Mouse (Mus musculus) layer of hippocampus, postnatal 25 days (tissue): Measurements from ENCODE around the gene Gm36028. TPM values are rescaled to one million over a fixed set of nuclear protein-coding genes. Genes with fewer than 3 reads are reported as not detected.
A peak's percentile ranks its signal among the peaks of the same experiment; 100 is the strongest.

Experiments used
- DNase-seq, 2 experiments: peaks; one replicate each; pipeline ENCODE4 v3.0.0; 2022; ENCODE audit warnings: mixed read lengths in 2 of 2, low spot score in 1 of 2; ENCODE audit errors: extremely low spot score in 1 of 2
- total RNA-seq, 2 experiments: library from RNA; stranded (reverse); gene quantifications; 2 replicates each; pipeline ENCODE4 v1.2.3; 2021

The Gm36028 gene
- total RNA-seq, 2 experiments from 2014 or later = not detected

GRCm38 (mm10) chr16:37863876-37864275, 2.9 kb upstream of the Gm36028 start:
- no peak for DNase-seq

DNA sequence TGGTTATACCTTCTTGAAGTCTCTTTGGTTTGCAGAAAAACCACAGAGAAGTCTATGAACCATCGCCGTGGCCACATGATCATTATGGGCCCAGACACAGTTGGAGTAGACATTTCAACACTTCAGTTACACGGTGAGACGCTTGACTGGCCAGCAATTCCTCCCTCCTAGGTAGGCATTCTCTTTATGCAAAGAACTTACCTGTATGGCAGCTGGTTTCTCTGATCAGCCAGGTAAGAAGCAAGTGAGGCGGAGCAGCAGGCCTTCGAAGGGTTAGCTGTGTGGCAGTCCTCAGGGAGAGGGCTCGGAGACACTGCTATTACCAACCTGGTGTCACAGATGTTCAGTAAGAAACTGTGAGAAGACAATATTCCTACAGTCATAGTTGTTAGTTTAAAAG, 733 bp downstream of the Gm36028 start:
- no peak for DNase-seq

DNA sequence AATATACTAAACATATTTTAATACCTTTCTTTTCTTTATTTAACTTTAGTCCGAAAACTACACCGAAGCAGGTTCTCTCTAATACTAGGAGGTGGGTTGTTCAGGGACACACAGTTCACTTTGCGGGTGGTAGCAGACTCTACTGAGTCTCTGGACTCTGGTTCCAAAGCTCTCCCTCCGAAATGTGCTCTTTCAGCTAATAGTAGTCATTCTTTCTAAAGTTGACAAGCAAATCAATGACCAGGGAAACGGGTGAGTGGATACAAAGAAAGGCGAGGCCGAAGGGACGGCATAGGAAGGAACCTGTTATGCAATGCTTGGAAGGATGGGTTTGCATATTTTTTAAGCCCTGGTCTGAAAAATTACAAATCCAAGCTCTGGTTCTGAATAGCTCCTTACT, 3.5 kb downstream of the Gm36028 start:
- no peak for DNase-seq

- DNase-seq = no peak
Measured at GRCm38 (mm10) chr16:37856327-37856726, 4.6 kb downstream of the Gm36028 start.

DNA sequence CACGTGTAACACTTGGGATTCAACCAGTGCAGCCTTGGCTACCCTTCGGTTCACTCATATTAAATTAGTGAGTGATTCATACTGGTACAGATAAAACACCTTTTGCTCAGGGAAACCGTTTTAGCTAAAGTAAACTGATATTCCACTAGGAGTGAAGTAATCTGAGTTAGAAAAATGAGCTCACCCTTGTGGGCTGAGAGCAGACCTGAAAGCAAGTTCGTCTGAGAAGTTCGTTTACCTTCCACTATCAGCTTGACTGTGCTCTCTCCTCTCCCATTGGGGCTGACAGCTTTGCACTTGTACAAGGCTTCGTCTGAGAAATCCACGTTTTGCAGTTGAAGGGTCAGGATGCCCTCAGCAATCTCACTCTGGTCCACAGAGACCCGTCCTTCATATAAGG, 5.4 kb downstream of the Gm36028 start:
- no peak for DNase-seq

- DNase-seq = no peak
Measured at GRCm38 (mm10) chr16:37854593-37854992, 6.4 kb downstream of the Gm36028 start.

GRCm38 (mm10) chr16:37854054-37854453, 6.9 kb downstream of the Gm36028 start:
- no peak for DNase-seq

DNA sequence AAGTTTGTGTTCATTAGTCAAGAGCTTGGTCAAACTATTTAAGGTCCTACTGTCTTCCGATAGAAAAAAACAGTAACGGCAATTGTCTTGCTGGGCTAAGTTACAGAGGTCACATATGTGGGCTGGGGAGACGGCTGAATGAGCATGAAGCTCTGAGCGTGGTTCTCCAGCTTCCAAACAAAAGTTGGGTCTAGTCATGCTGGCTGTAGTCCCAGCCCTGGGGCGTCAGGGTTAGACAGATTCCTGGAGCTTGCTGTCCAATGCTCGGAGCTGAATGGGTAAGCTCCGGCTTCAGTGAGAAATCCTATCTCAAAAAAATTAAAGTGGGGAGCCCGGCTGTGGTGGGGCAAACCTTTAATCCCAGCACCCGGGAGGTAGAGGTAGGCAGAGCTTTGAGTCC, 7.7 kb downstream of the Gm36028 start:
- DNase-seq = no peak

- no peak for DNase-seq
Measured at GRCm38 (mm10) chr16:37851366-37851765, 9.6 kb downstream of the Gm36028 start.

DNA sequence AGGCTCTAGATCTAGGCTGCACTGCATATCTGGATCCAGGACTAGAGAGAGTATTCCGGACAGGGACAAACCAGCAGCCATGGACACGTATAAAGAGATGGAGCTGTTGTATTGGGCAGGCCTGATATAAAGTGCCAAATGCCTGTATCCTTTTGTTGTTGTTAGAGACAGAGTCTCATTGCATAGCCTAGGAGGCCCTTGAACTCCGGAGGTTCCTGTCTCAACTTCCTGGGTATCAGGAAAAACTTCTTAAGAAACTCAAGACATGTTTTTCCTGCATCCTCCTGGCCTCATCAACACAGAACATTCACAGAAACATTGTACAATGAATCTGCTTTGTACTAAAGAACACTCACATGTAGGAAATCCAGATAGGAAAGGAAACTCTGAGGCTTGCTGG, 13.9 kb downstream of the Gm36028 start:
- DNase-seq = no peak

DNA sequence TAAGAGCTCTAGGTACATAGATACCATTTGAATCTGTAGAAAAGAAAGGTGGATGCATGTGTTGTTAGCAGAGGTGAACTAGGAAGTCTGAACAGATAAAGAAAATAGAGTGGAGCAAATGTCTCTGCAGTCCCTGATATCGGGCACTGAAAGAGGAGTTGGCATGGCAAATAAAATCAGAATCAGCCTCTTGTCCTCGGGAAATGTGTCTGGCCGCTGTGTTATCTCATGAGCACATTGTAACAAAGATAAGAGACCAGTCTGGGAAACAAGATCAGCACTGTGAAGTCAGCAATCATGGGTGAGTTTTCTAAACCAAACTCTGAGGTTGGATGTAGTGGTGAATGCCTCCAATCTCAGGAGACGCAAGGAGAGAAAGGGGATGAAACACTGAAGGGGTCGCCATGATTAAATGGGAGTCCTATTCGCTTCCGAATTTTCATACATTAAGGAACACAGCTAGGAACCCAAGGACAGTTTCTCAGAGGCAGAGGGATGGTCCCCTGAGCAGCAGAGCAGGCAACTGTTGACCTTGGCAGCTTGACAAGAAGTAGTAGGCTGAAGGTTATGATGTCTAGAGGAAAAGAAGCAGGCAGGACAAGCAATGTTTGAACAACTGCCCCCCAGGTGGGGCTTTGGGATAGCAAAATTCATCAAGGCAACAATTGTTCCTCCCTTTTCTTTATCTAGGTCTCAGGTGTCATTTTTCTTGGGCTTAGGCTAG, 15.6 kb downstream of the Gm36028 start:
- no peak for DNase-seq

DNA sequence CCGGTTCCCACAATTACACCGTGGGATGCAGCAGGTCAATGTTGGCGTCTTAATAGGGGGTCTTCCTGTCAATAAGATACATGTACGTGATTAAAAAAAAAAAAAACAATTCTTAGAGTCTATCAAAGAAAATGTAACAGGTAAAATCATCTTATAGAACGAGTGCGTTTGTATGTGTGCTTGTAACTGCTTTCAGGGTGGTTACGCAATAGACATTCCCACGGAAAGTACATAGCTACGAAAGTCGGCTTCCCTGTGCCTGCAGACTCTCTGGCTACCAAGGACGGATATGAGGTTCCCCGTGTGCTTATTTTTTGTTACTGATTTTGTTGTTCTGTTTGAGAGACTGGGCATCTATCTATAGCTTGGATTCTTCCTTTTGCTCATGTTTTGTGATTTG, 17.2 kb downstream of the Gm36028 start:
- no peak for DNase-seq

GRCm38 (mm10) chr16:37842439-37842838, 18.5 kb downstream of the Gm36028 start:
- DNase-seq = no peak

- DNase-seq = no peak
Measured at GRCm38 (mm10) chr16:37837571-37837970, 23.4 kb downstream of the Gm36028 start.

GRCm38 (mm10) chr16:37831041-37831440, 29.9 kb downstream of the Gm36028 start:
- DNase-seq = no peak

DNA sequence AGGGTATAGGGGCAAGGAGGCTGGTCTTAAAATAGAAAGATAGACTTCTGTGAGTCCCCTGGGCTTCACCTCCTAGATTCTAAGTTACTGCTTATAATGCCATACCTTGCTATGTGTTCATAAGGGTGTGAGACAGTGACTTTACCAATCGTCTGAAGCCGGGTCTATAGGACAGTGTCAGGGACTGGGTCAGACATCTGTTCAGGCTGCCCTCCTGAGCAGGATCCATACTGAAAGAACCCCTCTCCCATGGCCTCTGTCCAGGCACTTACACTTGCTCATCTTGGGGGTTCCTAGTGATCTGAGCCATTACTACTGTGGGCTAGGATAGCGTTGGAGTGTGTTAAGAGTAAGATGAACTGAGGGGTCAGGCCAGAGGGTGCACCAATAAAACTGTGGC, 34.7 kb downstream of the Gm36028 start:
- no peak for DNase-seq

GRCm38 (mm10) chr16:37824778-37825505, 36.0 kb downstream of the Gm36028 start:
- DNase-seq = no peak

DNA sequence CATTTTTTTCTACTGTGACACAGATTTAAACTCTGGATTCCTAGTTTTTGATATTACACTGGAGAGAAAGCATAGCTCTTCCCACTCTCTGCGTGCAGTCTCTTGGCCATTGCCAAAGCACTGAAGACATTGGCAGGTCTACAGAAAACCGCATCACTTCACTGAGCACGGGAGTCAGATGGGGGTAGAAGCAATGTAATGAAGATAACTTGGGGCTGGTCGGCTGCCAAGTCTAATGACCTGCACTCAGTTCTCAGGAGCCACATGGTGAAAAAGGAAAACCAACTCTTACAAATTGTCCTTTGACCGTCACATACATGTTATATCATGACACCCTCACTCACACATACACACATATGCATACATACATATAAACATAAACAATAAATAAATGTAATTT, 37.0 kb downstream of the Gm36028 start:
- DNase-seq = no peak

- DNase-seq = no peak
Measured at GRCm38 (mm10) chr16:37817986-37818385, 43.0 kb downstream of the Gm36028 start.

GRCm38 (mm10) chr16:37814383-37814971, 46.5 kb downstream of the Gm36028 start:
- peak in 1 of 2 experiments; percentile 38 for DNase-seq

- DNase-seq = no peak
Measured at GRCm38 (mm10) chr16:37813691-37814382, 47.1 kb downstream of the Gm36028 start.
